ENCODE assay signal across 19 mouse cellular contexts in the genomic region with DNA sequence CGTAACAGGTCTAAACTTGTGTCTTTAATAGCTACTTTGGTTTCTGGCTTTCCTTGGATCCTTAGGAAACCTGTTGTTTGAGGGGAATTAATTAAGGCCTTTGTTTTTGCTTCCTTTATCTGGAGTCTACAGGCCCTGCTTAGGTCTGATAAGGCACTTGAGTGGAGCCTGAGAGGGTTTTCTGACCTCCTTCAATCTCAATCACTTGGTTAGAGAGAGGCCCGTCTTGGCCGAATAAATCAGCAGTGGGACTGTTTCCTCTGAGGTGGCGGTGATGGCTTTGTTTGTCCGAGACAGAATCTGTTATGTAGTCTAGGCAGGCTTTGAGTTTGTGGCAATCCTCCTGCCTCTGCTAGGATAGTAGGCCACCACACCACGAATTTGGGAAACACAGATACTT. TPM values are rescaled to one million over a fixed set of nuclear protein-coding genes. Genes with fewer than 3 reads are reported as not detected.
DNase-seq lines count a peak whose midpoint lies in the region; ATAC-seq and TF ChIP-seq lines count a peak whose summit lies in the region.
"Had no signal": no experiment of that assay in that cellular context is flagged by ENCODE, and none has a peak within 500 bp of the region (broad histone marks: within the 10 kb centered on the region; RNA-seq: fewer than 3 reads in every experiment).

No protein-coding gene starts in this region.

- no peak overlapping the region for H3K4me3 ChIP-seq in forebrain, embryonic 10.5 days
- H3K4me3 ChIP-seq in forebrain, embryonic 12.5 days (replicated peaks) = no peak overlapping the region
- no peak overlapping the region for H3K4me3 ChIP-seq in hindbrain, embryonic 10.5 days
- no peak overlapping the region for H3K4me3 ChIP-seq in hindbrain, postnatal 0 days (ENCODE audit: low read length)
- H3K4me3 ChIP-seq in neural tube, embryonic 13.5 days = no peak overlapping the region
- H3K4me3 ChIP-seq: embryonic facial prominence, embryonic 12.5 days; hindbrain, embryonic 12.5 days; left cerebral cortex, adult 2 months; neural tube, embryonic 15.5 days had no signal

- no peak for ATAC-seq in forebrain, embryonic 12.5 days (ENCODE audit: low FRiP score)
- ATAC-seq in hindbrain, postnatal 0 days = no peak
- no peak for ATAC-seq in neural tube, embryonic 13.5 days (ENCODE audit: low read depth)
- ATAC-seq: forebrain, embryonic 16.5 days had no signal

- no peak for TF ChIP-seq CTCF in hindbrain, postnatal 0 days (IDR thresholded peaks at IDR 0.05; ENCODE audit: low read depth)

- 0 out of 2 replicates have a peak, but pooled peaks cover 10% of the 10 kb centered on the region for H3K27me3 ChIP-seq in forebrain, embryonic 10.5 days (ENCODE audit: poor library complexity, severe bottlenecking)
- H3K27me3 ChIP-seq in forebrain, embryonic 12.5 days = peaks cover 17% of the 10 kb centered on the region; the same call in 1 of the 2 replicates
- no peaks in the 10 kb centered on the region for H3K27me3 ChIP-seq in hindbrain, embryonic 10.5 days (ENCODE audit: insufficient read depth, poor library complexity, severe bottlenecking)
- no peaks in the 10 kb centered on the region for H3K27me3 ChIP-seq in hindbrain, postnatal 0 days (ENCODE audit: insufficient read depth, low read length)
- no peaks in the 10 kb centered on the region for H3K27me3 ChIP-seq in neural tube, embryonic 13.5 days
- H3K27me3 ChIP-seq: embryonic facial prominence, embryonic 12.5 days; hindbrain, embryonic 12.5 days; neural tube, embryonic 15.5 days had no signal

- no peak overlapping the region for H3K9ac ChIP-seq in forebrain, embryonic 12.5 days
- no peak overlapping the region for H3K9ac ChIP-seq in hindbrain, postnatal 0 days (replicated peaks; ENCODE audit: low read length)
- no peak overlapping the region for H3K9ac ChIP-seq in neural tube, embryonic 13.5 days
- H3K9ac ChIP-seq: embryonic facial prominence, embryonic 12.5 days; hindbrain, embryonic 12.5 days; neural tube, embryonic 15.5 days had no signal

- DNase-seq in forebrain, embryonic 10.5 days (ENCODE audit: extremely low spot score, low spot score) = no peak
- DNase-seq in hindbrain, embryonic 10.5 days (ENCODE audit: low spot score) = no peak
- no peak for DNase-seq in hindbrain, postnatal 0 days (ENCODE audit: low spot score)
- DNase-seq in neural tube, embryonic 10.5 days (ENCODE audit: extremely low spot score, low spot score) = no peak
- DNase-seq in cerebellum, postnatal 36 days = no peak
- DNase-seq in cerebellum, postnatal 14 days = no peak
- DNase-seq: adrenal gland, adult 8-10 months; cerebellum, adult 9-10 months; gastrocnemius, postnatal 10 days; kidney, adult 11 months; retina, postnatal 1 day; spleen, adult 18-20 months had no signal

- no peak overlapping the region for H3K4me2 ChIP-seq in forebrain, embryonic 12.5 days
- no peak overlapping the region for H3K4me2 ChIP-seq in hindbrain, postnatal 0 days (ENCODE audit: low read depth, low read length)
- H3K4me2 ChIP-seq in neural tube, embryonic 13.5 days = no peak overlapping the region
- H3K4me2 ChIP-seq: embryonic facial prominence, embryonic 12.5 days; hindbrain, embryonic 12.5 days; neural tube, embryonic 15.5 days had no signal

- peaks cover 41% of the 10 kb centered on the region for H3K4me1 ChIP-seq in forebrain, embryonic 10.5 days
- peaks cover 24% of the 10 kb centered on the region for H3K4me1 ChIP-seq in forebrain, embryonic 12.5 days
- H3K4me1 ChIP-seq in hindbrain, embryonic 10.5 days (replicated peaks) = peaks cover 30% of the 10 kb centered on the region
- 0 out of 2 replicates have a peak, but pooled peaks cover 5% of the 10 kb centered on the region for H3K4me1 ChIP-seq in hindbrain, postnatal 0 days (ENCODE audit: insufficient read depth, low read length)
- peaks cover 35% of the 10 kb centered on the region for H3K4me1 ChIP-seq in neural tube, embryonic 13.5 days (replicated peaks)

- no peaks in the 10 kb centered on the region for H3K9me3 ChIP-seq in forebrain, embryonic 10.5 days
- H3K9me3 ChIP-seq in forebrain, embryonic 12.5 days = no peaks in the 10 kb centered on the region
- H3K9me3 ChIP-seq in hindbrain, embryonic 10.5 days = no peaks in the 10 kb centered on the region
- H3K9me3 ChIP-seq in hindbrain, postnatal 0 days (ENCODE audit: low read length) = no peaks in the 10 kb centered on the region
- H3K9me3 ChIP-seq in neural tube, embryonic 13.5 days = no peaks in the 10 kb centered on the region
- H3K9me3 ChIP-seq: embryonic facial prominence, embryonic 12.5 days; hindbrain, embryonic 12.5 days; neural tube, embryonic 15.5 days had no signal

- peaks cover 19% of the 10 kb centered on the region for H3K36me3 ChIP-seq in forebrain, embryonic 10.5 days (replicated peaks)
- H3K36me3 ChIP-seq in forebrain, embryonic 12.5 days (replicated peaks) = peaks cover 13% of the 10 kb centered on the region
- peaks cover 16% of the 10 kb centered on the region for H3K36me3 ChIP-seq in hindbrain, embryonic 10.5 days
- H3K36me3 ChIP-seq in hindbrain, postnatal 0 days (ENCODE audit: insufficient read depth, low read length) = no peaks in the 10 kb centered on the region
- H3K36me3 ChIP-seq in neural tube, embryonic 13.5 days = peaks cover 14% of the 10 kb centered on the region

- H3K27ac ChIP-seq in forebrain, embryonic 10.5 days = 0 out of 2 replicates have a peak overlapping the region, but pooled peaks have one; percentile 26
- no peak overlapping the region for H3K27ac ChIP-seq in forebrain, embryonic 12.5 days
- peak overlapping the region; percentile 56; the same call in 1 of the 2 replicates for H3K27ac ChIP-seq in hindbrain, embryonic 10.5 days
- H3K27ac ChIP-seq in hindbrain, postnatal 0 days = no peak overlapping the region
- H3K27ac ChIP-seq in neural tube, embryonic 13.5 days (replicated peaks) = 0 out of 2 replicates have a peak overlapping the region, but pooled peaks have one; percentile 33
- H3K27ac ChIP-seq: hindbrain, embryonic 12.5 days; left cerebral cortex, adult 2 months; neural tube, embryonic 15.5 days had no signal

- WGBS in forebrain, embryonic 10.5 days = 39% methylated on average over 6 of the region's 6 CpGs
- 26% methylated on average over 6 of the region's 6 CpGs for WGBS in forebrain, embryonic 12.5 days
- 48% methylated on average over 6 of the region's 6 CpGs for WGBS in hindbrain, embryonic 10.5 days
- WGBS in hindbrain, postnatal 0 days = 42% methylated on average over 6 of the region's 6 CpGs
- 40% methylated on average over 6 of the region's 6 CpGs for WGBS in neural tube, embryonic 13.5 days

RNA-seq across cellular contexts. Expression of gene Wnt2b, which starts 35.8 kb away (rescaled TPM):
- polyA plus RNA-seq in forebrain, embryonic 10.5 days (2016; fragmentation: Nextera tagmentation; extraction: Ambion mirVana) = 0.58 and 0.68 TPM in 2 replicates
- 0.85 and 1.5 TPM in 2 replicates for polyA plus RNA-seq in forebrain, embryonic 12.5 days (2016; fragmentation: Nextera tagmentation; extraction: Ambion mirVana)
- polyA plus RNA-seq in hindbrain, embryonic 10.5 days (2016; fragmentation: Nextera tagmentation; extraction: Ambion mirVana) = 1.3 and 1.7 TPM in 2 replicates
- 1.9 and 3.2 TPM in 2 replicates for total RNA-seq in hindbrain, postnatal 0 days (2014; rRNA removed)
- polyA plus RNA-seq in hindbrain, postnatal 0 days (2015; fragmentation: Nextera tagmentation; extraction: Ambion mirVana) = 0.56 and 0.88 TPM in 2 replicates
- 0.47 and 0.80 TPM in 2 replicates for polyA plus RNA-seq in neural tube, embryonic 13.5 days (2015; fragmentation: Nextera tagmentation; extraction: Ambion mirVana)

RNA-seq across cellular contexts. Expression of gene Cttnbp2nl, which starts 55.4 kb away (rescaled TPM):
- polyA plus RNA-seq in forebrain, embryonic 10.5 days (2016; fragmentation: Nextera tagmentation; extraction: Ambion mirVana) = 34.3 and 36.7 TPM in 2 replicates
- polyA plus RNA-seq in forebrain, embryonic 12.5 days (2016; fragmentation: Nextera tagmentation; extraction: Ambion mirVana) = 53.1 and 65.8 TPM in 2 replicates
- polyA plus RNA-seq in hindbrain, embryonic 10.5 days (2016; fragmentation: Nextera tagmentation; extraction: Ambion mirVana) = 41.3 and 41.8 TPM in 2 replicates
- 24.9 and 27.8 TPM in 2 replicates for total RNA-seq in hindbrain, postnatal 0 days (2014; rRNA removed)
- polyA plus RNA-seq in hindbrain, postnatal 0 days (2015; fragmentation: Nextera tagmentation; extraction: Ambion mirVana) = 35.9 and 42.4 TPM in 2 replicates
- polyA plus RNA-seq in neural tube, embryonic 13.5 days (2015; fragmentation: Nextera tagmentation; extraction: Ambion mirVana) = 52.8 and 59.4 TPM in 2 replicates

Comparison
In these comparisons a context has a peak if more than half of its experiments do, and no peak if none do; other contexts are left out.
1. H3K27ac ChIP-seq: peak in forebrain, embryonic 10.5 days (single experiment), hindbrain, embryonic 10.5 days (single experiment) and neural tube, embryonic 13.5 days (single experiment); none in forebrain, embryonic 12.5 days (single experiment) and hindbrain, postnatal 0 days (single experiment).